Mouse (Mus musculus) liver, postnatal 0 days (tissue): Measurements from ENCODE around the gene Dnase1l2.

Experiments
- CTCF ChIP-seq: sonication (generic); IDR thresholded peaks from 2 replicates; pipeline ENCODE4 v1.5.1; 2016; ENCODE audit warnings: antibody characterized with exemption, low read depth
- EP300 ChIP-seq: IDR thresholded peaks from 2 replicates; pipeline ENCODE4 v1.6.1; 2016; ENCODE audit warnings: antibody characterized with exemption, low read depth, mild to moderate bottlenecking

DNA sequence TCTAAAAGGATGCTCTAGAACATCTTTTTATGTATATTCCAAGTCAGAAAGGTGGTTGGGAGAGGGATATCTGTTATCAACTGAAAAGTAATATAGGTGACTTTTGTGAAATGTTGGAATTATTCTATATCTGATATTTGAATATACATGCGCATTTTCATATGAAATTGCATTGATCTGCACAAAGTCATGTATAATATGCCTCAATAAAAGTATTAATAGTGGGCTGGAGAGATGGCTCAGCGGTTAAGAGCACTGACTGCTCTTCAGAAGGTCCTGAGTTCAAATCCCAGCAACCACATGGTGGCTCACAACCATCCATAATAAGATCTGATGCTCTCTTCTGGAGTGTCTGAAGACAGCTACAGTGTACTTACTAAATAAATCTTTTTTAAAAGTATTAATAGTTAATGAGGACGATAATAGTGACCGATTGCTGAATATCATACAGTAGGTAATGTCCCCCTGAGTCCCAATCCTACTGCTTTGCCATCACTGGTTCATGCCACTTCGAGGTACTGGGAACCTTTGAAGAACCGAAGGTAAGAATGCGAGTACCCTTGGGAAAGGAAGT lies 26.5 kb upstream of the Dnase1l2 start:
- TF ChIP-seq EP300 = no peak
- no peak for TF ChIP-seq CTCF
